Mouse (Mus musculus) thymus, adult 2 months (tissue): ENCODE data around the gene Rcor1. TPM values are rescaled to one million over a fixed set of nuclear protein-coding genes. Genes with fewer than 3 reads are reported as not detected.

ENCODE experiments used
- DNase-seq: peaks from one replicate; pipeline ENCODE4 v3.0.0; 2021
- H3K27ac ChIP-seq: fragments of 200-500 bp; 2 replicates; pipeline ENCODE4 v1.5.1; 2012; ENCODE audit warnings: low read length, control low read depth; ENCODE audit not compliant: control insufficient read depth, insufficient read depth
- H3K27me3 ChIP-seq: fragments of 200-500 bp; 2 replicates; pipeline ENCODE4 v1.6.1; 2012; ENCODE audit warnings: mild to moderate bottlenecking, low read length, moderate library complexity, mixed read lengths; ENCODE audit not compliant: control insufficient read depth, insufficient read depth
- H3K36me3 ChIP-seq: fragments of 200-500 bp; 2 replicates; pipeline ENCODE4 v1.6.1; 2012; ENCODE audit warnings: mild to moderate bottlenecking, low read length, moderate library complexity; ENCODE audit not compliant: control insufficient read depth, insufficient read depth
- H3K4me1 ChIP-seq: fragments of 200-500 bp; replicated peaks from 2 replicates; pipeline ENCODE4 v1.6.1; 2012; ENCODE audit warnings: low read length; ENCODE audit not compliant: control insufficient read depth, insufficient read depth
- H3K4me3 ChIP-seq: fragments of 200-500 bp; 2 replicates; pipeline ENCODE4 v1.5.1; 2012; ENCODE audit warnings: mild to moderate bottlenecking, low read length, control low read depth, moderate library complexity; ENCODE audit not compliant: control insufficient read depth, insufficient read depth
- CTCF ChIP-seq: fragments of 200-500 bp; IDR thresholded peaks from 2 replicates; pipeline ENCODE4 v1.5.1; 2012; ENCODE audit warnings: mild to moderate bottlenecking, control low read depth, low read length, moderate library complexity, borderline replicate concordance; ENCODE audit not compliant: control insufficient read depth, poor library complexity, insufficient read depth; ENCODE audit errors: extremely low read depth
- POLR2A ChIP-seq: fragments of 200-500 bp; IDR thresholded peaks from 2 replicates; pipeline ENCODE4 v1.6.1; 2012; ENCODE audit warnings: mild to moderate bottlenecking, low read length, control low read depth, moderate library complexity; ENCODE audit not compliant: control insufficient read depth, poor library complexity, insufficient read depth; ENCODE audit errors: extremely low read depth
- WGBS: fragments of 180-500 bp; shearing (Covaris S2); methylation state at CpG from one replicate; pipeline ENCODE4 v1.1.7; 2018; 5-methylcytosine and 5-hydroxymethylcytosine counted together
- polyA plus RNA-seq: library from polyadenylated mRNA; depleted of rRNA; stranded (reverse); fragments of >200 nt; gene quantifications from 2 replicates; pipeline ENCODE4 v1.2.3, GENCODE M21; 2012

Gene Rcor1
- polyA plus RNA-seq, 1 experiment, result 21.9 TPM

GRCm38 (mm10) chr12:111035182-111035824 lies 3.8 kb upstream of the Rcor1 start:
- no peaks in the 10 kb centered on the region for H3K36me3 ChIP-seq
- H3K4me3 ChIP-seq, result no peak overlapping the region
- no peak overlapping the region for H3K27ac ChIP-seq
- TF ChIP-seq CTCF (no peak), POLR2A (no peak)
- peak; percentile 46 for DNase-seq
- peaks cover 14% of the 10 kb centered on the region for H3K4me1 ChIP-seq
- H3K27me3 ChIP-seq, result no peaks in the 10 kb centered on the region
- WGBS, result 42% methylated on average over 12 of the region's 12 CpGs

GRCm38 (mm10) chr12:111036198-111036775 lies 2.9 kb upstream of the Rcor1 start:
- TF ChIP-seq POLR2A (no peak), CTCF (no peak)
- H3K27me3 ChIP-seq, result no peaks in the 10 kb centered on the region
- no peak overlapping the region for H3K27ac ChIP-seq
- H3K36me3 ChIP-seq, result no peaks in the 10 kb centered on the region
- H3K4me3 ChIP-seq, result no peak overlapping the region
- DNase-seq, result no peak
- peaks cover 14% of the 10 kb centered on the region for H3K4me1 ChIP-seq

GRCm38 (mm10) chr12:111037241-111038180 lies 1.6 kb upstream of the Rcor1 start:
- no peak overlapping the region for H3K4me3 ChIP-seq
- H3K4me1 ChIP-seq, result peaks cover 14% of the 10 kb centered on the region
- no peak for TF ChIP-seq CTCF
- no peak for TF ChIP-seq POLR2A
- no peaks in the 10 kb centered on the region for H3K36me3 ChIP-seq
- 59% methylated on average over 18 of the region's 18 CpGs for WGBS
- H3K27ac ChIP-seq, result peak overlapping the region; percentile 11; the same call in 1 of the 2 replicates
- peak; percentile 14 for DNase-seq
- H3K27me3 ChIP-seq, result no peaks in the 10 kb centered on the region

DNA sequence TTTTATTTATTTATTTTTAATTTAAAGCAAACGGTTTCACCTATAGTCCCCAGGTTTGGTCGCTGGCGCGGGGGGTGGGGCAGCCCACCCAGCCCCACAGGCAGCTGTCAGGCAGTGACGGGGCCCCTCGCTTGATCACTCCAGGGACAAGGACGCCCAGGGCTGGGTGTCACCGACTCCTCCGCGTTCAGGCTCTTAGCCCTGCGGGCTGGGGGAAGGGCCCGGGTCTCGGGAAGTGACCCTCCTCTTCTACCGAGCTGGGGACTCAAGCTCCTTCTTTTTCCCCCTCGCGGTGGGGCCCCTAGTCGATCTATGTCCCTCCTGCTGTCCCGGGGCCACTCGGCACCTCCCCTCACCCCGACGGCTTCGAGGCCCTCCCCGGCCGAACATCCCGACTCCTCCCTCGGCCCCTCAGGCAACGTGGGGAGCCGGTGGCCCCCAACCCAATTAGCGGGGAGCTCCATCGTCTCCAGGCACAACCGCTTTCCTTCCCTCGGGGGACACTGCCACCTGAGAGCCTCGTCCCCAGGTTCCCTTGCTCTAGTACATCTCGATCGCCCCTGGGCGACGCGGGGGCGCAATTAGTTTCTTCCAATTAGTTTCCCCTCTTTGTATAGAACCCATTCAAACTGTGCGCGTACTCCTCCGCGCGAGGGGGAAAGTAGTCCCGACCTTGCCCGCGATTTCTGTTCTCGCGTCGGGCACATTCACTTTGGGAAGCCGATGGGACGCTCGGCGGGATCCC lies 748 bp upstream of the Rcor1 start:
- H3K27ac ChIP-seq, result peak overlapping the region; percentile 66
- TF ChIP-seq POLR2A (no peak; the same call in 1 of the 2 replicates), CTCF (no peak)
- H3K4me3 ChIP-seq, result peak overlapping the region; percentile 75
- no peaks in the 10 kb centered on the region for H3K36me3 ChIP-seq
- no peaks in the 10 kb centered on the region for H3K27me3 ChIP-seq
- under 1% methylated on average over 54 of the region's 54 CpGs for WGBS
- peak; percentile 76 for DNase-seq
- peaks cover 14% of the 10 kb centered on the region for H3K4me1 ChIP-seq

GRCm38 (mm10) chr12:111039771-111040530 lies 800 bp downstream of the Rcor1 start:
- TF ChIP-seq CTCF (no peak), POLR2A (no peak)
- Histone ChIP-seq H3K4me1 (peaks cover 14% of the 10 kb centered on the region), H3K27me3 (no peaks in the 10 kb centered on the region), H3K27ac (no peak overlapping the region), H3K4me3 (peak overlapping the region; percentile 85), H3K36me3 (no peaks in the 10 kb centered on the region)
- DNase-seq, result peak; percentile 40
- WGBS, result under 1% methylated on average over 65 of the region's 65 CpGs

- TF ChIP-seq CTCF, result no peak
- TF ChIP-seq POLR2A, result no peak
- H3K36me3 ChIP-seq, result no peaks in the 10 kb centered on the region
- no peak overlapping the region for H3K27ac ChIP-seq
- H3K4me1 ChIP-seq, result peaks cover 8% of the 10 kb centered on the region
- no peak for DNase-seq
- 0% methylated on average over 3 of the region's 3 CpGs for WGBS
- H3K27me3 ChIP-seq, result no peaks in the 10 kb centered on the region
- H3K4me3 ChIP-seq, result peak overlapping the region; percentile 85
These were observed 1.3 kb downstream of the Rcor1 start for GRCm38 (mm10) chr12:111040531-111040860.
